Mouse (Mus musculus): ENCODE results near the gene Olfr463. TPM values are rescaled to one million over a fixed set of nuclear protein-coding genes. Genes with fewer than 3 reads are reported as not detected.

Gene Olfr463
- not detected in 2 replicates for total RNA-seq (2014; fragmentation: Nextera tagmentation)
- 0.06 TPM in 1 of 2 replicates, not detected in the other for total RNA-seq (2017)
- not detected in 2 replicates for polyA plus RNA-seq (2012)

DNA sequence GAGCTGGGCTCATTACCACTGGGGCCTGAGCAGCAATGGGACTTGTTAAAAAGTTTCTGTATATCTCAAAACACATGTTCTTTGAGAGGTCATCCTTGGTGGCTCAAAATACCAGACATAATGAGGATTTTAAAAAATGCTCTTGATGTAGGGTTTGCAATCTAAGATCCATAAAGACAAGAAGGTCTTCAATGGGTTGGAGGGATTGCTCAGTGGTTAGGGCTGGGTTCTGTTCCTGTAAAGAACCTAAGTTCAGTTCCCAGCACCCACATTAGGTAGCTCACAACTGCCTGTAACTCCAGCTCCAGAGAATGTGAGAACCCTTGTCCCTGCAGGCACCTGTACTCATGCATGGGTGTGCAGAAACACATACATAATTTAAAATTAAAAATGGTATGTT, at the start of gene Olfr463:
TSS of gene Olfr463 (minus strand) at position 101 of the 400 bp plus-strand sequence.
- H3K27me3 ChIP-seq (ENCODE audit: insufficient read depth, low read length) = peaks cover 22% of the 10 kb centered on the region
- DNase-seq (ENCODE audit: low spot score) (no peak), ATAC-seq (ENCODE audit: extremely low read depth, insufficient number of reproducible peaks, low FRiP score, poor library complexity, severe bottlenecking) (no peak)
- H3K36me3 ChIP-seq (replicated peaks) = no peaks in the 10 kb centered on the region
- no peaks in the 10 kb centered on the region for H3K9me3 ChIP-seq (replicated peaks)
- TF ChIP-seq TAL1 (conservative IDR thresholded peaks at IDR 0.05; ENCODE audit: low read depth, low read length) (no peak), POLR2AphosphoS5 (IDR thresholded peaks at IDR 0.05; ENCODE audit: insufficient replicate concordance, low read depth, low read length) (no peak), GATA2 (IDR thresholded peaks at IDR 0.05; ENCODE audit: borderline replicate concordance, low read depth, low read length) (no peak), CTCF (IDR thresholded peaks at IDR 0.05; ENCODE audit: low read depth, low read length) (no peak)
- no peak within 1 kb of the TSS for H3K4me3 ChIP-seq (ENCODE audit: low read depth, low read length)
- no peaks in the 10 kb centered on the region for H3K4me1 ChIP-seq (ENCODE audit: insufficient read depth, low read depth, low read length)

DNA sequence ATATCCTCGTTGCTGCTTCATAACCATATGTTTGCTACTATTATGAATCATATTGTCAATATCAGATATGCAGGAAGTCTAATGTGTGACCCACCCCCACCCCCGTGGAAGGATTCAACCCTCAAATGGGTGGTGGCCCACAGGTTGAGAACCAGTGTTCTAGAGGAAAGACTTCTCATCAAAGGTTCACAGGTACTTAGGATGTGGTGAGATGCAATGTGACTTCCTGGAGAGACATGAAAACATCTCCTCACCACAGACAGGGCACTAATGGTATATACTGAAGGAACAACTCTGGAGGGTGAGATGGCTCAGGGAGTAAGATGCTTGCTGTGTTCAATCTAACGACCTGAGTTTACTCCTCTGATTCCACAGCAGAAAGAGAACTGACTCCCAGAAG, 38.3 kb upstream of the Olfr463 start:
- no peaks in the 10 kb centered on the region for H3K4me1 ChIP-seq (ENCODE audit: insufficient read depth, low read depth, low read length)
- ATAC-seq (ENCODE audit: extremely low read depth, insufficient number of reproducible peaks, low FRiP score, poor library complexity, severe bottlenecking) (no peak), DNase-seq (ENCODE audit: low spot score) (no peak)
- no peak overlapping the region for H3K4me3 ChIP-seq (ENCODE audit: low read depth, low read length)
- no peaks in the 10 kb centered on the region for H3K27me3 ChIP-seq (ENCODE audit: insufficient read depth, low read length)
- H3K9me3 ChIP-seq (replicated peaks) = no peaks in the 10 kb centered on the region
- no peaks in the 10 kb centered on the region for H3K36me3 ChIP-seq (replicated peaks)
- TF ChIP-seq TAL1 (conservative IDR thresholded peaks at IDR 0.05; ENCODE audit: low read depth, low read length) (no peak), CTCF (IDR thresholded peaks at IDR 0.05; ENCODE audit: low read depth, low read length) (no peak), GATA1 (IDR thresholded peaks at IDR 0.05; ENCODE audit: borderline replicate concordance, low read length) (no peak), GATA2 (IDR thresholded peaks at IDR 0.05; ENCODE audit: borderline replicate concordance, low read depth, low read length) (no peak), POLR2AphosphoS5 (IDR thresholded peaks at IDR 0.05; ENCODE audit: insufficient replicate concordance, low read depth, low read length) (no peak)

DNA sequence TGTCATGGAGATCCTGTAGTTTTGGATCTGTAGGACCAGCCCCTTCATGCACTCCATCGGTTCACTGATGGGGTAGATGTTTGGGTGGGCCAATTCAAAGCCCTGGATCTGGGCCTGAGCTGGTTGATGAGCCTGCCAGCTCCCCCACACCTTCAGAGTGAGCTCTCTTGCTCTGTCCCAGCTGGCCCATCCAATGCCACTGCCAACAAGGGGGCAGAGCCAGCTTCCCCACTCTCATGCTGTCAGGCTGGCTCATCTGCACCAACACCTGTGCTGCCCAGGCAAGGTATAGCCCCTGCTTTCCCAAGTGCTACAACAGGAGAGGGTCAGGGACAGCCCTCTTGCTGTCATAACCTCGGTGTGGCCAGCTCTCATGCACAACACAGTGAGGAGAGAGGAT, 36.5 kb upstream of the Olfr463 start:
- H3K9me3 ChIP-seq (replicated peaks) = no peaks in the 10 kb centered on the region
- no peak overlapping the region for H3K4me3 ChIP-seq (ENCODE audit: low read depth, low read length)
- TF ChIP-seq TAL1 (conservative IDR thresholded peaks at IDR 0.05; ENCODE audit: low read depth, low read length) = no peak
- TF ChIP-seq GATA2 (IDR thresholded peaks at IDR 0.05; ENCODE audit: borderline replicate concordance, low read depth, low read length) = no peak
- TF ChIP-seq GATA1 (IDR thresholded peaks at IDR 0.05; ENCODE audit: borderline replicate concordance, low read length) = no peak
- no peak for TF ChIP-seq CTCF (IDR thresholded peaks at IDR 0.05; ENCODE audit: low read depth, low read length)
- no peak for TF ChIP-seq POLR2AphosphoS5 (IDR thresholded peaks at IDR 0.05; ENCODE audit: insufficient replicate concordance, low read depth, low read length)
- DNase-seq (ENCODE audit: low spot score) = no peak
- ATAC-seq (ENCODE audit: extremely low read depth, insufficient number of reproducible peaks, low FRiP score, poor library complexity, severe bottlenecking) = no peak
- H3K4me1 ChIP-seq (ENCODE audit: insufficient read depth, low read depth, low read length) = no peaks in the 10 kb centered on the region
- H3K27me3 ChIP-seq (ENCODE audit: insufficient read depth, low read length) = no peaks in the 10 kb centered on the region
- H3K36me3 ChIP-seq (replicated peaks) = no peaks in the 10 kb centered on the region

DNA sequence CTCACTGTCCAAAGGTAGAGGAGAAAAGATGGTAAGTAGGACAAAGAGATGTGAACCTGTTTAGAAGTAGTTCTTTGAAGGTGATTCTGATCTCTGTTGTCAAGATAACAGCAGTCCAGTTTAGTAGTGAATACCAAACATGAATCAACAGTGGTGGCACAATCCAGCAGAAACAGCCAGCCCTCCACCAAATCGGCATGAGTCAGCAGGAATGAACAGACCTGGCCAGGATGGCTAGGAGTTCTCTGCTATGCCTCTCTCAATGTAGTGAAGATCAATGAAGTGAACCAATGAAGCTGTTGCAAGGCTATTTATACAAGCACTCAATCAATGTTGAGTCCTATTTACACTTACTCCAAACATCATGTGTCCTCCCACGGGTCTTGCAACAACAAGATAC, 33.2 kb upstream of the Olfr463 start:
- H3K9me3 ChIP-seq (replicated peaks) = no peaks in the 10 kb centered on the region
- no peaks in the 10 kb centered on the region for H3K27me3 ChIP-seq (ENCODE audit: insufficient read depth, low read length)
- ATAC-seq (ENCODE audit: extremely low read depth, insufficient number of reproducible peaks, low FRiP score, poor library complexity, severe bottlenecking) (no peak), DNase-seq (ENCODE audit: low spot score) (no peak)
- H3K4me3 ChIP-seq (ENCODE audit: low read depth, low read length) = no peak overlapping the region
- no peaks in the 10 kb centered on the region for H3K36me3 ChIP-seq (replicated peaks)
- TF ChIP-seq GATA1 (IDR thresholded peaks at IDR 0.05; ENCODE audit: borderline replicate concordance, low read length) (no peak), TAL1 (conservative IDR thresholded peaks at IDR 0.05; ENCODE audit: low read depth, low read length) (no peak), GATA2 (IDR thresholded peaks at IDR 0.05; ENCODE audit: borderline replicate concordance, low read depth, low read length) (no peak), POLR2AphosphoS5 (IDR thresholded peaks at IDR 0.05; ENCODE audit: insufficient replicate concordance, low read depth, low read length) (no peak), CTCF (IDR thresholded peaks at IDR 0.05; ENCODE audit: low read depth, low read length) (no peak)
- no peaks in the 10 kb centered on the region for H3K4me1 ChIP-seq (ENCODE audit: insufficient read depth, low read depth, low read length)

DNA sequence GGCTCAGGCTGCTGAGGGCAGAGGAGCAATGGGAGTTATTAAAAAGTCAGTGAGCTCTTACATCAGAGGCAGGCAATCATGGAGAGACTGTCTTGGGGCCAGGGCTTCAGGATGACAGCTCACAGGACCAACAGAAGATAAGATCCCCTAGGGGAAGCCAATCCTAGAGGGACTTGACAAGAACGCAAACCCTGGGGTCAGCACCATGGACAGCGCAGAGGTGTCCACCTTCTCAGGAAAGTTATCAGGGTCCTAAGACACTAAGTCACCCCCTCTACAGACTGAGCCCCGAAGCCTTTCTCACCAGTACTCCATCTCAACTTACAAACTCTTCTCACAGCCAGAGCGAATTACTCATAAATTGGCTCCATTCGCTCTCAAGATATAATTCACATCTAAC, 23.8 kb upstream of the Olfr463 start, which contains the start of gene Olfr464:
TSS of gene Olfr464 (minus strand) at position 2 of the 400 bp plus-strand sequence.
- Histone ChIP-seq H3K9me3 (replicated peaks) (no peaks in the 10 kb centered on the region), H3K27me3 (ENCODE audit: insufficient read depth, low read length) (no peaks in the 10 kb centered on the region), H3K36me3 (replicated peaks) (no peaks in the 10 kb centered on the region), H3K4me1 (ENCODE audit: insufficient read depth, low read depth, low read length) (no peaks in the 10 kb centered on the region), H3K4me3 (ENCODE audit: low read depth, low read length) (no peak within 1 kb of the TSS)
- DNase-seq (ENCODE audit: low spot score) (peak; percentile 6), ATAC-seq (ENCODE audit: extremely low read depth, insufficient number of reproducible peaks, low FRiP score, poor library complexity, severe bottlenecking) (no peak)
- no peak for TF ChIP-seq TAL1 (conservative IDR thresholded peaks at IDR 0.05; ENCODE audit: low read depth, low read length)
- TF ChIP-seq GATA2 (IDR thresholded peaks at IDR 0.05; ENCODE audit: borderline replicate concordance, low read depth, low read length) = no peak
- TF ChIP-seq GATA1 (IDR thresholded peaks at IDR 0.05; ENCODE audit: borderline replicate concordance, low read length) = no peak
- no peak for TF ChIP-seq CTCF (IDR thresholded peaks at IDR 0.05; ENCODE audit: low read depth, low read length)
- no peak for TF ChIP-seq POLR2AphosphoS5 (IDR thresholded peaks at IDR 0.05; ENCODE audit: insufficient replicate concordance, low read depth, low read length)

DNA sequence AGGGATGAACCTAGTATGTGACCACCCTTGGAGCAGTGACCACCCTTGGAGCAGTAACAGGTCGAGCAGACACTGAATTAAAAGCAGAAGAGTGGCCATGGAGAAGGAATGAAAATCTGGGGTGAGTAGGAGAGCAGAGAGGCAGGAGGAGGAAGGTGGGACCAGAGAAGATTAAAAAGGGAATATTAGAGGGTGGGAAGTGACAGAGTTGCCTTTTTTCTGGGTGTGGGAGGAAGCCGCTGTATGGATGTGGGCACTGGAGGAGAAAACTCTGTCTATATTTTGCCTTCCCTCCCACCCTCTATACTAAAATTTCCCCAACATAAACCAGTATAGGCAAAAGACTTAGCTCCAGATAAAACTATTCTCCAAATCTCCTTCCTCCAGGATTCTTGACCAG, 23.1 kb upstream of the Olfr463 start:
- DNase-seq (ENCODE audit: low spot score) = no peak
- TF ChIP-seq GATA2 (IDR thresholded peaks at IDR 0.05; ENCODE audit: borderline replicate concordance, low read depth, low read length) = no peak
- no peak for TF ChIP-seq GATA1 (IDR thresholded peaks at IDR 0.05; ENCODE audit: borderline replicate concordance, low read length)
- TF ChIP-seq CTCF (IDR thresholded peaks at IDR 0.05; ENCODE audit: low read depth, low read length) = no peak
- TF ChIP-seq TAL1 (conservative IDR thresholded peaks at IDR 0.05; ENCODE audit: low read depth, low read length) = no peak
- TF ChIP-seq POLR2AphosphoS5 (IDR thresholded peaks at IDR 0.05; ENCODE audit: insufficient replicate concordance, low read depth, low read length) = no peak
- Histone ChIP-seq H3K36me3 (replicated peaks) (no peaks in the 10 kb centered on the region), H3K4me1 (ENCODE audit: insufficient read depth, low read depth, low read length) (no peaks in the 10 kb centered on the region), H3K27me3 (ENCODE audit: insufficient read depth, low read length) (no peaks in the 10 kb centered on the region), H3K4me3 (ENCODE audit: low read depth, low read length) (no peak overlapping the region), H3K9me3 (replicated peaks) (no peaks in the 10 kb centered on the region)
- no peak for ATAC-seq (ENCODE audit: extremely low read depth, insufficient number of reproducible peaks, low FRiP score, poor library complexity, severe bottlenecking)

Data from G1E (cell line).